Mouse (Mus musculus) hindbrain, embryonic 10.5 days (tissue): Measurements from ENCODE around the gene Cfap97. TPM values are rescaled to one million over a fixed set of nuclear protein-coding genes. Genes with fewer than 3 reads are reported as not detected.
A peak's percentile ranks its signal among the peaks of the same experiment; 100 is the strongest.

Experiments used
- DNase-seq: peaks from one replicate; pipeline ENCODE4 v3.0.0-alpha.2; 2017; ENCODE audit warnings: low spot score
- H3K27ac ChIP-seq: fragments of 300-500 bp; sonication (generic); 2 replicates; pipeline ENCODE4 v1.5.1; 2016; ENCODE audit warnings: mild to moderate bottlenecking, moderate library complexity
- H3K27me3 ChIP-seq: fragments of 300-500 bp; sonication (generic); 2 replicates; pipeline ENCODE4 v1.6.1; 2016; ENCODE audit warnings: mild to moderate bottlenecking; ENCODE audit not compliant: poor library complexity, insufficient read depth, severe bottlenecking
- H3K36me3 ChIP-seq: fragments of 300-500 bp; sonication (generic); 2 replicates; pipeline ENCODE4 v1.6.1; 2016; ENCODE audit warnings: mild to moderate bottlenecking, moderate library complexity
- H3K4me1 ChIP-seq: fragments of 300-500 bp; sonication (generic); replicated peaks from 2 replicates; pipeline ENCODE4 v1.6.1; 2016; ENCODE audit warnings: mild to moderate bottlenecking
- H3K4me3 ChIP-seq: fragments of 300-500 bp; sonication (generic); 2 replicates; pipeline ENCODE4 v1.5.1; 2016; ENCODE audit warnings: mild to moderate bottlenecking, moderate library complexity
- H3K9me3 ChIP-seq: fragments of 300-500 bp; sonication (generic); 2 replicates; pipeline ENCODE4 v1.6.1; 2016; ENCODE audit warnings: mild to moderate bottlenecking, moderate library complexity
- WGBS: fragments of 180-500 bp; shearing (Covaris S2); methylation state at CpG from one replicate; pipeline ENCODE4 v1.1.7; 2016; 5-methylcytosine and 5-hydroxymethylcytosine counted together
- polyA plus RNA-seq: library from polyadenylated mRNA; unstranded; fragments of >200 nt; fragmentation: Nextera tagmentation; extraction: Ambion mirVana; gene quantifications from 2 replicates; pipeline ENCODE4 v1.2.1, GENCODE M21; 2016

Cfap97 gene
- polyA plus RNA-seq, 1 experiment from 2014 or later: 14.9 TPM

- H3K4me3 ChIP-seq: no peak overlapping the region
- DNase-seq: no peak
- no peak overlapping the region for H3K27ac ChIP-seq
- WGBS: 93% methylated on average over 7 of the region's 7 CpGs
- no peaks in the 10 kb centered on the region for H3K27me3 ChIP-seq
- no peaks in the 10 kb centered on the region for H3K9me3 ChIP-seq
- no peaks in the 10 kb centered on the region for H3K4me1 ChIP-seq
- H3K36me3 ChIP-seq: peaks cover 14% of the 10 kb centered on the region
Observed at GRCm38 (mm10) chr8:46180136-46180535, 28.6 kb downstream of the Cfap97 start.

DNA sequence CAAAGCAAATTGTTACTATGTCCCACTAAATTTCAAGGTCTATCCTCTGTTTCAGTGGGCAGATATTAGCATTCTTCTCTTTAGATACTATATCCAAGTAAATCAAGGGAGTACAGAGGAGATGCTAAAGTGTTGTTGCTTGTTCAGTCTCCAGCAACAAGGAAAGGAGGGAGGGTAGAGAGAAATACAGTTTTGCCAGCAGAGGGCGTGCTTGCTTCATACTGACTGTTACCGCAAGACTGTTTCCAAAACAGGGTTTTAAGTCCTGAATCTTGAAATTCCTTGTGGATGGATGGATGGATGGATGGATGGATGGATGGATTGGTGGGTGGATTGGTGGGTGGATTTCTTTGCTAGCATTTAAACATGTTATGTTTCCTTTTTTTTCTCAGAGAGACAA, 33.8 kb downstream of the Cfap97 start:
- peaks cover 9% of the 10 kb centered on the region for H3K36me3 ChIP-seq
- H3K27ac ChIP-seq: no peak overlapping the region
- peak; percentile 49 for DNase-seq
- no peaks in the 10 kb centered on the region for H3K4me1 ChIP-seq
- WGBS: 3% methylated on average over 2 of the region's 2 CpGs
- no peak overlapping the region for H3K4me3 ChIP-seq
- no peaks in the 10 kb centered on the region for H3K9me3 ChIP-seq
- H3K27me3 ChIP-seq: no peaks in the 10 kb centered on the region

DNA sequence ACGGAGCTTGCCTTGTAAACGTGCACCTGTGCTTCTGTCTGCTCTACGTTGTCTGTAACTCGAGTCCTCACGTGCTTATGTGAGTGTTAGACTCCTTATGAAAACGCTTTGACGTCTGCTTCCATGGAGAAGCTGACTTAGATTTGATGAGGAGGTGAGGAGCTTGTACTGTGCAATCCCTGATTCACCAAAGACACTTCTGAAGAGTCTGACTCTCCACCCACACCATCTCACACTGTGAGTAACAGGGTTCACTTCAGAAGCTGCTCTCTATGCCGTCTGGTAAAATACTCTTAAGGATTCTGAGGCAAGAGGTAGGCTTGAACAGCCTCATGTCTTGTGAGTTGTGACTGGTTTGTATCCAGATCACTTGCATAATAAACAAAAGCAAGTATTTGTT, 41.5 kb downstream of the Cfap97 start:
- Histone ChIP-seq H3K9me3 (no peaks in the 10 kb centered on the region), H3K36me3 (peaks cover 44% of the 10 kb centered on the region), H3K4me3 (no peak overlapping the region), H3K27ac (no peak overlapping the region), H3K27me3 (no peaks in the 10 kb centered on the region), H3K4me1 (no peaks in the 10 kb centered on the region)
- WGBS: 91% methylated on average over 8 of the region's 8 CpGs
- DNase-seq: no peak

DNA sequence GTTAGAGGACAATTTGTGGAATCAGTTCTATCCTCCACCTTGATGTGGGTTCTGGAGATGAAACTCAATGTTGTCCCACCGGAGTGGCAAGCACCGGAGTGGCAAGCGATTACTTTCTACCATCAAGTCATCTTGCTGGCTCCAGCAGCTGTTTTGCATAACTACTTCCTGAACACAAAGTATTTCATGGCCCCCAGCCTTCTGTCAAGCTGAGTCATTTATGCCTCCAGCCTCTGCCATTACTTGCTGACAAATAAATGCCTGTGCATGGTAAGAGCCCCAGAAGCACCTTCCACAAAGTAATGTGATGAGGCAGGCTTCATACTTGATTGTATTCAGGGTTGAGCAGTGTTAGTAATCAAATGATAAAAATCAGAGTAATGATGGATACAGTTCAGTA, 45.3 kb downstream of the Cfap97 start:
- Histone ChIP-seq H3K4me3 (no peak overlapping the region), H3K27me3 (no peaks in the 10 kb centered on the region), H3K36me3 (peaks cover 45% of the 10 kb centered on the region), H3K9me3 (no peaks in the 10 kb centered on the region), H3K4me1 (no peaks in the 10 kb centered on the region), H3K27ac (no peak overlapping the region)
- WGBS: 93% methylated on average over 3 of the region's 3 CpGs
- no peak for DNase-seq

DNA sequence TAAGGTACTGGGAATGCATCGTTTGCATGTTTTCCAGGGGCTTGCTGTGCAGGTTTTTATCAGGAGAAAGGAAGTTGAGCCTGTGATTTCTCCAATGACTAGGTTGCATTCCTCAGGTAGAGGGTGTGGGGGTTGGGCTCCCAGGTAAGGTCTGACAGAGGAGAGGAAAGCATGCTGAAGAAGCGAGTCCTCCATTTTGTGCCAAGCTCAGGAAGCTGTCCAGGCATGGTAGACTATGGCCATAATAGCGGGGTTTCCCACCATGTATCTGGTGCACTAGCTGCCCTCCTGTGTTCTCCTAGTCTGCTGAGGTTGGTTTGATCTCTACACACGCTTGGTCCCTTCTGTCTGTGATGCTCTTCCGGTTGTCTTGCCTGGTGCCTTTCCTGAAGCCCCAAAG, 46.1 kb downstream of the Cfap97 start:
- Histone ChIP-seq H3K27ac (no peak overlapping the region), H3K27me3 (no peaks in the 10 kb centered on the region), H3K9me3 (no peaks in the 10 kb centered on the region), H3K4me3 (no peak overlapping the region), H3K36me3 (peaks cover 47% of the 10 kb centered on the region), H3K4me1 (no peaks in the 10 kb centered on the region)
- WGBS: 89% methylated on average over 5 of the region's 5 CpGs
- DNase-seq: no peak

- Histone ChIP-seq H3K27ac (no peak overlapping the region), H3K36me3 (peaks cover 71% of the 10 kb centered on the region), H3K4me3 (no peak overlapping the region), H3K4me1 (no peaks in the 10 kb centered on the region), H3K9me3 (no peaks in the 10 kb centered on the region), H3K27me3 (no peaks in the 10 kb centered on the region)
- WGBS: 83% methylated on average over 6 of the region's 6 CpGs
- no peak for DNase-seq
Observed at GRCm38 (mm10) chr8:46202350-46202749, 50.8 kb downstream of the Cfap97 start.

DNA sequence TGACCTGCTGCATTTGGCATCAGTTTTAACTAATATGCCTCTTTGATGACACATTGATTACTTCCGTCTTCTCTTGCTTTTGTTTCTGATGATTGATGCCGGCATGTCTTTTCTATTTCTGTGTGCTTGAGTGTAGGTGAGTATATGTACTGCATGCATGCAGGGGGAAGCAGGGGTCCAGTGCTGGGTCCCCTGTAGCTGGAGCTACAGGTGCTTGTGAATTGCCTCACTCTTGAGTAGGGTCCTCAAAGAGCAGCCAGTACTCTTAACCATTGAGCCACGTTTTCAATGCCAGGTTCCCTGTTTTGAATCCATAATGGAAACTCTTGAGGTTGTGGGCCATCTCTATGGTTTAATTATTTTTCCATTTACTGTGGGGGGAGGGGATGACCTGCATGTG, 52.7 kb downstream of the Cfap97 start:
- 89% methylated on average over 3 of the region's 3 CpGs for WGBS
- peaks cover 11% of the 10 kb centered on the region for H3K4me1 ChIP-seq
- no peak overlapping the region for H3K4me3 ChIP-seq
- peaks cover 83% of the 10 kb centered on the region for H3K36me3 ChIP-seq
- H3K27me3 ChIP-seq: no peaks in the 10 kb centered on the region
- no peak overlapping the region for H3K27ac ChIP-seq
- no peak for DNase-seq
- no peaks in the 10 kb centered on the region for H3K9me3 ChIP-seq

GRCm38 (mm10) chr8:46204974-46205640, 53.5 kb downstream of the Cfap97 start:
- no peaks in the 10 kb centered on the region for H3K27me3 ChIP-seq
- H3K36me3 ChIP-seq: peaks cover 84% of the 10 kb centered on the region
- DNase-seq: no peak
- 81% methylated on average over 9 of the region's 9 CpGs for WGBS
- peaks cover 19% of the 10 kb centered on the region for H3K4me1 ChIP-seq
- H3K9me3 ChIP-seq: no peaks in the 10 kb centered on the region
- H3K4me3 ChIP-seq: no peak overlapping the region
- no peak overlapping the region for H3K27ac ChIP-seq

GRCm38 (mm10) chr8:46206107-46206506, 54.5 kb downstream of the Cfap97 start:
- Histone ChIP-seq H3K27me3 (no peaks in the 10 kb centered on the region), H3K4me3 (no peak overlapping the region), H3K36me3 (peaks cover 84% of the 10 kb centered on the region), H3K9me3 (no peaks in the 10 kb centered on the region), H3K4me1 (peaks cover 26% of the 10 kb centered on the region), H3K27ac (no peak overlapping the region)
- 91% methylated on average over 6 of the region's 6 CpGs for WGBS
- no peak for DNase-seq

DNA sequence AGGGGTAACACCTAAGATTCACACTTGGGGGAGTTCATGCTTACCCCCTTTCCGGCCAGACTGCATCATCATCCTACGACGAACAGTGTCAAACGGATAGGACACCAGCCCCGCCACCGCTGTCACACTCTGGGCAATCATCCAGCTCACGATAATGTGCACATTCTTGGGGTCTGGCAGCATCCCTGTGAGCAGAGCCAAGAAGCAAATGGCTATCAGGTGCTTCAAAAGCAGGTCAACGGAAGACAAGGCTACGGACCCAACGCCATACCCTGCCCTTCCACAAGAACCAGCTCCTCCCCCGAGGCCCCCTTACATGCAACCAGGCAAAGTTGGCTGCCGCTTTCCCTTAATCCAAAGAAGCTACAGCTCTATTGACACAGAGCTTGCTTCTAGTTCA, 56.8 kb downstream of the Cfap97 start:
- no peaks in the 10 kb centered on the region for H3K9me3 ChIP-seq
- peaks cover 61% of the 10 kb centered on the region for H3K36me3 ChIP-seq
- DNase-seq: no peak
- WGBS: 96% methylated on average over 12 of the region's 12 CpGs
- peaks cover 40% of the 10 kb centered on the region for H3K4me1 ChIP-seq
- no peak overlapping the region for H3K27ac ChIP-seq
- H3K27me3 ChIP-seq: peaks cover 10% of the 10 kb centered on the region
- H3K4me3 ChIP-seq: peak overlapping the region; percentile 86; the same call in 1 of the 2 replicates

- peaks cover 17% of the 10 kb centered on the region for H3K27me3 ChIP-seq
- WGBS: 86% methylated on average over 15 of the region's 15 CpGs
- peak overlapping the region; percentile 86 for H3K4me3 ChIP-seq
- H3K27ac ChIP-seq: no peak overlapping the region
- no peak for DNase-seq
- peaks cover 54% of the 10 kb centered on the region for H3K36me3 ChIP-seq
- no peaks in the 10 kb centered on the region for H3K9me3 ChIP-seq
- H3K4me1 ChIP-seq: peaks cover 42% of the 10 kb centered on the region
Observed at GRCm38 (mm10) chr8:46209057-46209456, 57.5 kb downstream of the Cfap97 start.

DNA sequence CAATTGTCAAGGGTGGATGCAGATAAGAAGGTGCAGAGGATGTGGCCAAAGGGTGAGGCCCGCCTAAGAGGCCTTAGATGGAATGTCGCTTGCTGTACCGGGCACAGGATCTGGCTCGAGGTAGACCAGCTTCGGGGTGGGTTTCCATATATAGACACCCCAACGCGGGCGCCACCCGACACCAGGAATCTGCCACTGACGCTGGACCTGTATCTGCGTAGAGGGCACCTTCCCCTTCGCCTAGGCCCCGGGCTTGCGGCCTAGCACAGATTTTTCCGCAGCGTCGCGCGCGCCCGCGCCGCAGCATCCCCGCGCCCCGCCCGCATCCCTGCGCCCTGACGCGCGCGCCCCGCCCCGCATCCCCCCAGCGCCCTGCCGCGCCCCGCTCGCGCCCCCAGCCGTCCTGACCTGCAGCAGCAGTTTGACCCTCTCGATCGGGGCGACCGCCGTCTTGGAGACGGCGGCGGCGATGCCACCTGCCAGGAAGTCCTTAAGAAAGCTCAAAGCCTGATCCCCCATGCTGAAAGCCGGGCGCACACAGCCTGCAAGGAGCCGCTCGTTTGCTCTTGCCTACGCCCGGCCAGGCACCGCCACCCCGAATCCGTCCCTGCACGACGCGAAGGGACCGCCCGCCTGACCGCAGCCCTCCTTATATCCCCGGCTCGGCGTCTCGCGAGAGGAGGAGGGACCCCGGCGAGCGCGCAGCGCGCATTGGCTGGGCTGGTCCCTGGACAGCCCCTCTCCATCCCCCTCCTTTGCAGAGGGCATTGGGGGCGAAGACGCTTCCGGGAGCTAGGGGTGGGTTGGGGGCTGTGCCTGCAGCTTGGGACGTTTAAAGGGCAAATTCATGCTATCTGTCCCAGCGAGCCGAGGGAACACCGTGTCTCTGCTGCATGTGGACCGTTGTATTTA, 59.1 kb downstream of the Cfap97 start, which contains the start of gene Slc25a4:
Gene Slc25a4 (minus strand): TSS at position 881 of the 912 bp plus-strand sequence.
- no peaks in the 10 kb centered on the region for H3K9me3 ChIP-seq
- under 1% methylated on average over 83 of the region's 84 CpGs for WGBS
- H3K4me1 ChIP-seq: peaks cover 42% of the 10 kb centered on the region
- peak within 1 kb of the TSS; percentile 86 for H3K4me3 ChIP-seq
- peak; percentile 98 for DNase-seq
- peaks cover 33% of the 10 kb centered on the region for H3K27me3 ChIP-seq
- peaks cover 38% of the 10 kb centered on the region for H3K36me3 ChIP-seq
- H3K27ac ChIP-seq: peak within 1 kb of the TSS; percentile 97

GRCm38 (mm10) chr8:46211611-46212071, 60.1 kb downstream of the Cfap97 start:
- H3K4me3 ChIP-seq: peak overlapping the region; percentile 86
- peak overlapping the region; percentile 97 for H3K27ac ChIP-seq
- WGBS: 6% methylated on average over 13 of the region's 13 CpGs
- H3K36me3 ChIP-seq: peaks cover 29% of the 10 kb centered on the region
- H3K9me3 ChIP-seq: no peaks in the 10 kb centered on the region
- peaks cover 42% of the 10 kb centered on the region for H3K27me3 ChIP-seq
- DNase-seq: peak; percentile 26
- peaks cover 43% of the 10 kb centered on the region for H3K4me1 ChIP-seq
